Mouse (Mus musculus) myocyte (in vitro differentiated cells): Measurements from ENCODE around the gene Speg. TPM values are rescaled to one million over a fixed set of nuclear protein-coding genes. Genes with fewer than 3 reads are reported as not detected.

Source experiments
- H3K27me3 ChIP-seq: one replicate; pipeline ENCODE4 v1.6.1; 2011; ENCODE audit not compliant: control insufficient read depth, insufficient read depth, insufficient read length
- H3K36me3 ChIP-seq: one replicate; pipeline ENCODE4 v1.6.1; 2011; ENCODE audit not compliant: control insufficient read depth, insufficient read depth
- H3K4me2 ChIP-seq: one replicate; pipeline ENCODE4 v1.6.1; 2011; ENCODE audit warnings: low read depth, control low read depth
- H3K4me3 ChIP-seq: one replicate; pipeline ENCODE4 v1.5.1; 2011; ENCODE audit warnings: mild to moderate bottlenecking, control low read depth, moderate library complexity
- H3K79me2 ChIP-seq: one replicate; pipeline ENCODE4 v1.6.1; 2011; ENCODE audit not compliant: control insufficient read depth, insufficient read depth
- H3ac ChIP-seq: one replicate; pipeline ENCODE4 v1.6.1; 2011; ENCODE audit not compliant: control insufficient read depth, insufficient read length
- CEBPB ChIP-seq: IDR thresholded peaks from 2 replicates; pipeline ENCODE4 v1.6.1; 2011; ENCODE audit warnings: mild to moderate bottlenecking, moderate library complexity; ENCODE audit not compliant: poor library complexity, insufficient read depth, severe bottlenecking
- E2F4 ChIP-seq: IDR thresholded peaks from one replicate; pipeline ENCODE4 v1.6.1; 2011; ENCODE audit warnings: mild to moderate bottlenecking, control low read depth, moderate library complexity; ENCODE audit not compliant: insufficient read depth
- MAX ChIP-seq: IDR thresholded peaks from one replicate; pipeline ENCODE4 v1.6.1; 2011; ENCODE audit warnings: low read depth, mild to moderate bottlenecking, control low read depth
- MYOD1 ChIP-seq, 3 experiments: IDR thresholded peaks; one replicate each; pipeline ENCODE4 v1.6.1; 2011; ENCODE audit warnings: control low read depth in 2 of 3, low read depth in 2 of 3, mild to moderate bottlenecking in 2 of 3, moderate library complexity in 1 of 3; ENCODE audit not compliant: insufficient read length in 2 of 3, control insufficient read depth in 1 of 3
- MYOG ChIP-seq, 3 experiments: IDR thresholded peaks; one replicate each; pipeline ENCODE4 v1.6.1; 2011; ENCODE audit warnings: control low read depth in 2 of 3, low read depth in 2 of 3, mild to moderate bottlenecking in 2 of 3; ENCODE audit not compliant: insufficient read length in 2 of 3, control insufficient read depth in 1 of 3, insufficient read depth in 1 of 3
- POLR2A ChIP-seq: IDR thresholded peaks from one replicate; pipeline ENCODE4 v1.6.1; 2011; ENCODE audit warnings: low read depth, mild to moderate bottlenecking, control low read depth, moderate library complexity; ENCODE audit not compliant: insufficient read length
- POLR2AphosphoS2 ChIP-seq: IDR thresholded peaks from one replicate; pipeline ENCODE4 v1.6.1; 2011; ENCODE audit warnings: low read depth, control low read depth; ENCODE audit not compliant: insufficient read length
- REST ChIP-seq: IDR thresholded peaks from one replicate; pipeline ENCODE4 v1.6.1; 2011; ENCODE audit warnings: mild to moderate bottlenecking, control low read depth, moderate library complexity; ENCODE audit not compliant: insufficient read depth, insufficient read length
- SRF ChIP-seq: IDR thresholded peaks from one replicate; pipeline ENCODE4 v1.6.1; 2011; ENCODE audit warnings: low read depth; ENCODE audit not compliant: control insufficient read depth, insufficient read length
- TCF12 ChIP-seq: IDR thresholded peaks from one replicate; pipeline ENCODE4 v1.6.1; 2011; ENCODE audit warnings: mild to moderate bottlenecking, control low read depth; ENCODE audit not compliant: poor library complexity, insufficient read depth, severe bottlenecking
- TCF3 ChIP-seq: IDR thresholded peaks from one replicate; pipeline ENCODE4 v1.6.1; 2011; ENCODE audit warnings: low read depth, control low read depth; ENCODE audit not compliant: insufficient read length
- USF1 ChIP-seq: IDR thresholded peaks from one replicate; pipeline ENCODE4 v1.6.1; 2011; ENCODE audit warnings: low read depth, mild to moderate bottlenecking, control low read depth, moderate library complexity
- polyA plus RNA-seq: library from polyadenylated mRNA; unstranded; fragments of >200 nt; fragmentation: generic; extraction: Trizol; gene quantifications from one replicate; pipeline ENCODE4 v1.2.1, GENCODE M21; 2012; ENCODE audit warnings: missing spikeins

The Speg gene
- polyA plus RNA-seq, 1 experiment: 42.3 TPM

DNA sequence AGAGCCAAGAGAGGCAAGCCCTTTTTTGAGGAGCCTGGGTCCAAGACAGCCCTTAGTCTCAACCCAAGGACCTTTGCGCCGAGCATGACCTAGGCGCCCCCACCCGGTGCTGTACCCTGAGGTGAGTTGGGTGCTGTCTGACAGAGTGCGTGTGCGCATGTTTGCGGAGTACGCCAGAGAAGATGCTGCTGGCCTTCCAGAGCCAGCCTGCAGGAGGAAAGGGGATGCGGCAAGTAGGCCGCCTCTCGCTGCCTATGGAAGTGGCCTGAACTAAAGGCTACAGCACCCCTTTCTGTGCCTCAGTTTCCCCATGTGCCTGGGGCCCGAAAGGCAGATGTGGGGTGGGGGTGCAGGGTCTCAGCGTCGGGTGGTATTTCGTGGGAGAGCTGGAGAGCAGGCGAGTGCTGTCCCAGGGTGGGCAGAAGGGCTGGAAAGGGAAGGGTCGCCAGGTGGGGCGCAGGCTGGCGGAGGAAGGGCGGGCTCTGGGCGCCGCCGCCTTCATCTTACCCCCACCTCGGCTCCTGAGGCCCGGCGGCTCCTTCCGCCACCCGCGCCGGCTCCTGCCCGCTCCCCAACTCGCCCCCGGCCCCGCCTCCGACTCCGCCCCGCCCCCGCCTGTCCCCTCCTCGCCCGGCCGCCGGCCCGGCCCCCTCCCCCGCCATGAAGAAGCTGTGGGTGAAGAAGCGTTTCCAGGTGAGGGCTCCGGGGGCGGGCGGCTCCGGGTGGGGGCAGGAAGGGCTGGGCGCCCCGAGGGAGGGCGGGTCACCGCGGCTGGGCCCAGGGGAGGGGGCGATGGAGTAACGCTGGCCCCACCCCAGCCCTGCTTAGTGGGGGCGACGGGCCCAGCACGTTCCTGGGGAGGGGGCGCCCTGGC is 6.6 kb downstream of the Speg start:
- no peaks in the 10 kb centered on the region for H3K27me3 ChIP-seq
- H3K4me2 ChIP-seq: peak overlapping the region; percentile 96
- TF ChIP-seq POLR2A: peak; percentile 58
- peak; percentile 50 for TF ChIP-seq POLR2AphosphoS2
- no peak for TF ChIP-seq REST
- no peak for TF ChIP-seq CEBPB
- no peak for TF ChIP-seq TCF12
- TF ChIP-seq USF1: no peak
- peak in 1 of 3 experiments; percentile 0 for TF ChIP-seq MYOD1 (IDR thresholded peaks at IDR 0.05; ENCODE audit: control insufficient read depth in 1 of 3, insufficient read length in 2 of 3, low read depth in 2 of 3)
- TF ChIP-seq MAX: no peak
- no peak for TF ChIP-seq TCF3
- peak in 1 of 3 experiments; percentile 9 for TF ChIP-seq MYOG (IDR thresholded peaks at IDR 0.05; ENCODE audit: control insufficient read depth in 1 of 3, insufficient read depth in 1 of 3, insufficient read length in 2 of 3, low read depth in 2 of 3)
- TF ChIP-seq E2F4: no peak
- TF ChIP-seq SRF: no peak
- peaks cover 2% of the 10 kb centered on the region for H3K36me3 ChIP-seq
- peak overlapping the region; percentile 55 for H3ac ChIP-seq
- peaks cover 10% of the 10 kb centered on the region for H3K79me2 ChIP-seq
- peak overlapping the region; percentile 51 for H3K4me3 ChIP-seq

DNA sequence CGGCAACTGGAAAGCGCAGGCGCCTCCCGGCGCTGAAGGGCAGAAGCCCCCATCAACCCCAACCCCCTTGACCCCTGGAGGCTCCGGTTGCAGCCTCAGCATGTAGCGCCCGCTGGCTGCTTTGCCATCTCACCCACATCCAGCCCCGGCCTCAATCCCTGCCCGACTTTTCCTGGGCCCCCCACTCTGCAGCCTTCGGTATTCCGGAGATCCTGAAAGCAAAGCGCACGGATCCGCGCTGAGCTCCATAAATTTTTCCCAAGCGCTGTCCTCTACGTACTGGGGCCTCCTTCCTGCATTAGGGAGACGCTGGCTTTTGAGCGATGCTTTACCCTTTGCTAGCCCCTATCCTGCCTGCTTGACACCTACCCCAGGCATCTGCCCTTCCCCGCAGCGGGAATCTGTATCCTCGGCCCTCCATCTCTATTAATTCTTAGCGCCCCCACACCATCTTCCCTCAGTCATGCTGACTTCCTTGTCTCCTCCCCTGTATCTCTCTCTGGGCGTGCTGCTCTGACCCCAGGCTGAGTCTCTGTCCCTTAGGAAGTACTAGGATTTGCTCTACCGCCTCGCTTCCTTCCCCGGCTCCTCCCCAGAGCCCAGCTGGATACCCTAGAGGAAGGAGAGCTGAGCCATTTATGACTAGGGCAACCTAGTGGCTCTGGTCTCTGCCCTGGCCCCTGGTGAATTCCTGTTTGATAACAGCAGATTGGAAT is 7.4 kb downstream of the Speg start:
- peak overlapping the region; percentile 85 for H3K4me2 ChIP-seq
- H3K79me2 ChIP-seq: peaks cover 10% of the 10 kb centered on the region
- peak overlapping the region; percentile 51 for H3K4me3 ChIP-seq
- H3K27me3 ChIP-seq: no peaks in the 10 kb centered on the region
- TF ChIP-seq MYOD1 (IDR thresholded peaks at IDR 0.05; ENCODE audit: control insufficient read depth in 1 of 3, insufficient read length in 2 of 3, low read depth in 2 of 3) (no peak), CEBPB (no peak), E2F4 (no peak), POLR2AphosphoS2 (no peak), REST (no peak), MAX (no peak), USF1 (no peak), TCF3 (no peak), TCF12 (no peak), MYOG (IDR thresholded peaks at IDR 0.05; ENCODE audit: control insufficient read depth in 1 of 3, insufficient read depth in 1 of 3, insufficient read length in 2 of 3, low read depth in 2 of 3) (no peak), POLR2A (no peak), SRF (no peak)
- H3ac ChIP-seq: peak overlapping the region; percentile 55
- peaks cover 4% of the 10 kb centered on the region for H3K36me3 ChIP-seq

DNA sequence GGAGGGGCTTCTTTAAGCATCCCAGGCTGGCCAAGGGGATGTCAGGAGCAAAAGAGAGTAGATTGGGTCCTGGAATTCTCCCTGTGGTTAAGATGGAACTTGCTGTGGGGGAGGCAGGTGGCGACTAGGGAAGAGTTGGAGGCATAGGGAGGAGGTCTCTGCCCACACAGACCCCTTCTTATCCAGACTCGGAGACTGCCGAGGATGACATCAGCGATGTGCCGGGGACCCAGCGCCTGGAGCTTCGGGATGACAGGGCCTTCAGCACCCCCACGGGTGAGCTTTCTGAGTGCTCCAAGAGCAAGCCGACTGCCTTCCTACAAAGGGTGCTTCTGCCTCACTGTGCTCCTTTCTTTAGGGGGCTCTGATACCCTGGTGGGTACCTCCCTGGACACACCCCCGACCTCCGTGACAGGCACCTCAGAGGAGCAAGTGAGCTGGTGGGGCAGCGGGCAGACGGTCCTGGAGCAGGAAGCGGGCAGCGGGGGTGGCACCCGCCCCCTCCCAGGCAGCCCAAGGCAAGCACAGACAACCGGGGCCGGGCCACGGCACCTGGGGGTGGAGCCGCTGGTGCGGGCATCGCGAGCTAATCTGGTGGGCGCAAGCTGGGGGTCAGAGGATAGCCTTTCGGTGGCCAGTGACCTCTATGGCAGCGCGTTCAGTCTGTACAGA is 9.5 kb downstream of the Speg start:
- peaks cover 10% of the 10 kb centered on the region for H3K79me2 ChIP-seq
- no peak overlapping the region for H3ac ChIP-seq
- H3K4me2 ChIP-seq: no peak overlapping the region
- H3K27me3 ChIP-seq: no peaks in the 10 kb centered on the region
- H3K4me3 ChIP-seq: no peak overlapping the region
- H3K36me3 ChIP-seq: peaks cover 9% of the 10 kb centered on the region
- TF ChIP-seq MYOD1 (IDR thresholded peaks at IDR 0.05; ENCODE audit: control insufficient read depth in 1 of 3, insufficient read length in 2 of 3, low read depth in 2 of 3) (no peak), MYOG (IDR thresholded peaks at IDR 0.05; ENCODE audit: control insufficient read depth in 1 of 3, insufficient read depth in 1 of 3, insufficient read length in 2 of 3, low read depth in 2 of 3) (no peak), CEBPB (no peak)

DNA sequence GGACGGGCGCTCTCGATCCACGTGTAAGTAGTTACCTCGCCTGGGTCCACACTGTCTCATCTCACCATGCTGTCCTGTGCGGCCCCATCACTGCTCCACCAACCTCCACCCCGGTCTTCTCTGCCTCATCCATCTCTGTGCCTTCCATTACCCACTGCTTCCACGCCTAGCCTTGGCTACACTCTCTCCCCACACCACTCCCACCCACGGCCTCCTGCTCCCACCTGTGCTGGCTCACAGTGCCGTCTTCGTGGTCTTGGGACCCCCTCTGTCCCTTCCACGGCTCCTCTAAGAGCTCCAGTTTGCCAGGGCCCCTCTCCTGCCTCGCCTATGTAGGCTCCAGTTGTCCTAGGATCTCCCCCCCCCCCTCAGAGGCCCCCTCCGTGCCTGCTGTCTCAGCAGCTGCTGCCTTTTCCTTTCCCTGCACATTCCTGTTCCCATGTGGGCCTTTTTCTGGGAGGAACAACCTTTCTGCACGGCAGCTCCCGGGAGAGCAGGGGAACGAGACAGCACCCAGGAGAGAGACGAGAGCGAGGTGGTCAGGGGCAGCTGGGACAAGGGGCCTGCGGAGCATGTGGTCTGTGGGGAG is 10.1 kb downstream of the Speg start:
- Histone ChIP-seq H3K79me2 (peaks cover 10% of the 10 kb centered on the region), H3K4me3 (no peak overlapping the region), H3K36me3 (peaks cover 11% of the 10 kb centered on the region), H3ac (no peak overlapping the region), H3K27me3 (no peaks in the 10 kb centered on the region), H3K4me2 (peak overlapping the region; percentile 24)
- TF ChIP-seq TCF3 (no peak), MAX (no peak), REST (no peak), USF1 (no peak), CEBPB (no peak), POLR2A (no peak), POLR2AphosphoS2 (peak; percentile 31), TCF12 (peak; percentile 3), MYOD1 (IDR thresholded peaks at IDR 0.05; ENCODE audit: control insufficient read depth in 1 of 3, insufficient read length in 2 of 3, low read depth in 2 of 3) (peak in 1 of 3 experiments; percentile 25), MYOG (IDR thresholded peaks at IDR 0.05; ENCODE audit: control insufficient read depth in 1 of 3, insufficient read depth in 1 of 3, insufficient read length in 2 of 3, low read depth in 2 of 3) (peak in 2 of 3 experiments; percentile 25 to 66), SRF (no peak), E2F4 (no peak)
